Mouse (Mus musculus) midbrain, embryonic 11.5 days (tissue): ENCODE data around the gene Gda. TPM values are rescaled to one million over a fixed set of nuclear protein-coding genes. Genes with fewer than 3 reads are reported as not detected.

Experiments
- ATAC-seq: fragments of 200-750 bp; cut with Nextera tagmentation; 2 replicates; pipeline ENCODE4 v1.8.0; 2017; ENCODE audit warnings: moderate TSS enrichment, moderate library complexity; ENCODE audit not compliant: low FRiP score
- DNase-seq: peaks from one replicate; pipeline ENCODE4 v3.0.0; 2015; ENCODE audit warnings: low spot score; ENCODE audit errors: missing footprints
- H3K27ac ChIP-seq: fragments of 300-500 bp; sonication (generic); 2 replicates; pipeline ENCODE4 v1.5.1; 2014; ENCODE audit warnings: low read depth, low read length
- H3K27me3 ChIP-seq: fragments of 300-500 bp; sonication (generic); 2 replicates; pipeline ENCODE4 v1.6.1; 2014; ENCODE audit warnings: mild to moderate bottlenecking, low read length, moderate library complexity, mixed read lengths; ENCODE audit not compliant: control insufficient read depth, insufficient read depth
- H3K36me3 ChIP-seq: fragments of 300-500 bp; sonication (generic); 2 replicates; pipeline ENCODE4 v1.6.1; 2014; ENCODE audit warnings: mild to moderate bottlenecking, low read length, moderate library complexity, mixed read lengths; ENCODE audit not compliant: control insufficient read depth, insufficient read depth
- H3K4me1 ChIP-seq: fragments of 300-500 bp; sonication (generic); 2 replicates; pipeline ENCODE4 v1.6.1; 2014; ENCODE audit warnings: low read length; ENCODE audit not compliant: control insufficient read depth, insufficient read depth
- H3K4me2 ChIP-seq: fragments of 300-500 bp; sonication (generic); 2 replicates; pipeline ENCODE4 v1.6.1; 2014; ENCODE audit warnings: mild to moderate bottlenecking, moderate library complexity
- H3K4me3 ChIP-seq: fragments of 300-500 bp; sonication (generic); 2 replicates; pipeline ENCODE4 v1.5.1; 2014; ENCODE audit warnings: low read depth, low read length
- H3K9ac ChIP-seq: fragments of 300-500 bp; sonication (generic); 2 replicates; pipeline ENCODE4 v1.6.1; 2014; ENCODE audit warnings: low read length
- H3K9me3 ChIP-seq: fragments of 300-500 bp; sonication (generic); 2 replicates; pipeline ENCODE4 v1.6.1; 2016; ENCODE audit warnings: low read length; ENCODE audit not compliant: control insufficient read depth
- WGBS: fragments of 180-500 bp; shearing (Covaris S2); extraction: QIAGEN DNeasy Blood & Tissue Kit; methylation state at CpG from one replicate; pipeline ENCODE4 v1.1.7; 2014; 5-methylcytosine and 5-hydroxymethylcytosine counted together
- polyA plus RNA-seq: library from polyadenylated mRNA; unstranded; fragments of >200 nt; fragmentation: Nextera tagmentation; extraction: Ambion mirVana; gene quantifications from 2 replicates; pipeline ENCODE4 v1.2.1, GENCODE M21; 2014

The Gda gene
- polyA plus RNA-seq, 1 experiment from 2014 or later = 0.05 TPM

DNA sequence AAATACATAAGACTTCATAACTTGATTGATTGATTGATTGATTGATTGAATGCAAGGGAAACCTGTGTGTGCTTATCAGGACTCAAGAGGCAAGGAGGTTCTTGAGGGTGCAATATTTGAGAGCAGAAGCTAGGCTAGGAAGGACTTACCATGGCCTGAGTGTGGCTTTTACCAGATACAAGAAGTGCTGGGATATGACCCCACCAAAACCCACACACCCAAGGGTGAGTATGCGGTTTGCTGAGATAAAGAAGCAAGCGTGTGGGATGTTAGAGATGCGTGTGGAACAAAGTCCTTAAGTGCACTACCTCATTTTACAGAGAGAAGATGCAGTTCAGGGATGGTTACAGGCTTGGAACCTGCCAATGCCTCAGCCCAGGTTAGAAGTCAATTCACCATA, 41.0 kb downstream of the Gda start:
- no peaks in the 10 kb centered on the region for H3K9me3 ChIP-seq
- no peaks in the 10 kb centered on the region for H3K36me3 ChIP-seq
- no peak overlapping the region for H3K4me2 ChIP-seq
- H3K4me3 ChIP-seq = no peak overlapping the region
- no peak for ATAC-seq
- 96% methylated on average over 3 of the region's 3 CpGs for WGBS
- H3K27ac ChIP-seq = no peak overlapping the region
- H3K9ac ChIP-seq = no peak overlapping the region
- H3K27me3 ChIP-seq = no peaks in the 10 kb centered on the region
- no peak for DNase-seq
- H3K4me1 ChIP-seq = no peaks in the 10 kb centered on the region

DNA sequence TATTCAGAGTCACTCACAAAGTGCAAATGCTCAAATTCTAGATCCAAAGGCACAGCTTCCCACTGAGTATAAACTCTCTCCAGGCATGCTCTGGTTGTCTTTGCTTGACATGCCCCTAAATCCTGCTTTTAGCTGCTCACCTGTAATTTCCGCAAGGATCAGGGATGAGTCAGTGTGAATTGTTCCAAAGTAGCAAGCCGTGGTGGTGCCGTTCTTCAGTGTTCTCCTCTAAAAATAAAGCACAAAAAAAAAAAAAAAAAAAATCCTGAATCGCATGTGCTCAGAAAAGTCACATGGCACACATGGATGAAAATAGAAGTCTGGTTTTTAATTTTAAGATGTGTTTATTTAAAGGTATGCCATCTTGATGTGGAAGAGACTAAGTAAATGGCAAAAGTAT, 47.9 kb downstream of the Gda start:
- 97% methylated on average over 4 of the region's 4 CpGs for WGBS
- Histone ChIP-seq H3K27me3 (no peaks in the 10 kb centered on the region), H3K36me3 (no peaks in the 10 kb centered on the region), H3K27ac (no peak overlapping the region), H3K4me3 (no peak overlapping the region), H3K4me1 (no peaks in the 10 kb centered on the region), H3K9me3 (no peaks in the 10 kb centered on the region), H3K4me2 (no peak overlapping the region), H3K9ac (no peak overlapping the region)
- ATAC-seq (no peak), DNase-seq (no peak)

GRCm38 (mm10) chr19:21423731-21424130, 49.5 kb downstream of the Gda start:
- Histone ChIP-seq H3K9me3 (no peaks in the 10 kb centered on the region), H3K4me3 (no peak overlapping the region), H3K4me2 (no peak overlapping the region), H3K27me3 (no peaks in the 10 kb centered on the region), H3K36me3 (no peaks in the 10 kb centered on the region), H3K4me1 (no peaks in the 10 kb centered on the region), H3K27ac (no peak overlapping the region), H3K9ac (no peak overlapping the region)
- no peak for ATAC-seq
- WGBS = 91% methylated on average over 7 of the region's 7 CpGs
- DNase-seq = no peak

- no peaks in the 10 kb centered on the region for H3K36me3 ChIP-seq
- H3K9me3 ChIP-seq = no peaks in the 10 kb centered on the region
- DNase-seq (no peak), ATAC-seq (no peak)
- H3K4me2 ChIP-seq = no peak overlapping the region
- no peak overlapping the region for H3K9ac ChIP-seq
- H3K27me3 ChIP-seq = no peaks in the 10 kb centered on the region
- H3K4me3 ChIP-seq = no peak overlapping the region
- 91% methylated on average over 5 of the region's 5 CpGs for WGBS
- no peaks in the 10 kb centered on the region for H3K4me1 ChIP-seq
- H3K27ac ChIP-seq = no peak overlapping the region
These were observed 54.8 kb downstream of the Gda start for GRCm38 (mm10) chr19:21418418-21418817.

DNA sequence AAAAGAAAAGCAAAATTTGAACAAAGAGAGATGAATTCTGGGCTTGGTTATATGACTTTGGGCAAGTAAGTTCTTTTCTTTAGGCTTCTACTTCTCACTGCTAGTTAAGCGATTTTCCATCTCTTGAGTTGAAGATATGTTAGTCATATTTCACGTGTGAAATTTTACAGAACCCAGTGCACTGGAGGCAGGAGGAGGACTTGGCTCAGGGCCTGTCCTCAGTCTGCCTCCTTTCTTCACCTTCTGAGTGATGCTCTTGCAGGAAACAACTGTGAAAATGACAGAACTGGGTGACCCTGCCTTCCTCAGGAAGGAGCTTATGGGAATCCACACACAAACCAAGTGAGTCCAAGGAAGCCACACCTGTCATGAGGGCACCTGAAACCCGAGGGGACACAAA, 57.9 kb downstream of the Gda start:
- ATAC-seq (no peak), DNase-seq (no peak)
- 76% methylated on average over 3 of the region's 3 CpGs for WGBS
- no peak overlapping the region for H3K27ac ChIP-seq
- H3K36me3 ChIP-seq = no peaks in the 10 kb centered on the region
- H3K9me3 ChIP-seq = no peaks in the 10 kb centered on the region
- H3K27me3 ChIP-seq = no peaks in the 10 kb centered on the region
- no peak overlapping the region for H3K4me2 ChIP-seq
- H3K9ac ChIP-seq = no peak overlapping the region
- H3K4me1 ChIP-seq = no peaks in the 10 kb centered on the region
- H3K4me3 ChIP-seq = no peak overlapping the region

DNA sequence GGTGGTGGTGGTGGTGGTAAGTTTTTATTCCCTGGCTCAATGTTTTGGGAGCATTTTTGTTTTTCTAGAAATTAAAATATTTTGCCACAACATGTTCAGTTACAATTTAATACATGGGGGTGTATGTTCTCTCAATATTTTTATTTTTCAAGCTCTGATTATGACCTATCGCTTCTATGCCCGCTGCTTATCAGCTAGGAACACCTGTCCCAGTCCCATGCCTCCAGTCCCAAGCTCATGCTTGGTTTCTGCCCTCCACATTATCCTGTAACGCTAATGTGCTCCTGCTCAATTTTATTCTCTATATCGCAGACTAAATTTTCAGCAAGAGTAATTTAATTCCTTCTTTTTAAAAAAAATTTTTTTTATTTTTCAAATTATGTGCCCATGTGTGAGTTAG, 64.1 kb downstream of the Gda start:
- no peaks in the 10 kb centered on the region for H3K4me1 ChIP-seq
- no peak overlapping the region for H3K9ac ChIP-seq
- no peaks in the 10 kb centered on the region for H3K36me3 ChIP-seq
- no peaks in the 10 kb centered on the region for H3K27me3 ChIP-seq
- no peak overlapping the region for H3K4me3 ChIP-seq
- WGBS = 88% methylated on average over 4 of the region's 4 CpGs
- ATAC-seq = no peak
- H3K4me2 ChIP-seq = no peak overlapping the region
- H3K9me3 ChIP-seq = no peaks in the 10 kb centered on the region
- no peak for DNase-seq
- H3K27ac ChIP-seq = no peak overlapping the region

DNA sequence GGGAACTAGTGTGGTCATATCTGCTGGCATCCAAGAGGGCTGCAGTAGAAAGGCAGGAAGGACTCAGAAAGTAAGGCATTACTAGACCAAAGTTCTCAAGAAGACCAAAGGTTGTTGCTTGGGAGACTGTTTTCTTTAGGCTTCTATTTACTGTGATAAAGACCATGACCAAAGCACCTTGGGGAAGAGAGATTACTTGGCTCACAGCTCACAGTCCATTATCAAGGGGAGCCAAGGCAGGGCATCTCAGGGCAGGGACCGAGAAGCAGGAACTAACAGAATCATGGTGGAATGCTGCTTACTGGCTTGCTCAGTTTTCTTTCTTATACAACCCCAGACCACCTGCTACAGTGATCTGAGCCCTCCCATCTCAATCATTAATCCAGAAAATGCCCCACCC, 65.9 kb downstream of the Gda start:
- H3K36me3 ChIP-seq = no peaks in the 10 kb centered on the region
- DNase-seq (no peak), ATAC-seq (no peak)
- no peak overlapping the region for H3K9ac ChIP-seq
- H3K4me2 ChIP-seq = no peak overlapping the region
- no peaks in the 10 kb centered on the region for H3K4me1 ChIP-seq
- H3K27ac ChIP-seq = no peak overlapping the region
- H3K4me3 ChIP-seq = no peak overlapping the region
- H3K27me3 ChIP-seq = no peaks in the 10 kb centered on the region
- WGBS = 72% methylated on average over 1 of the region's 1 CpGs
- H3K9me3 ChIP-seq = no peaks in the 10 kb centered on the region

DNA sequence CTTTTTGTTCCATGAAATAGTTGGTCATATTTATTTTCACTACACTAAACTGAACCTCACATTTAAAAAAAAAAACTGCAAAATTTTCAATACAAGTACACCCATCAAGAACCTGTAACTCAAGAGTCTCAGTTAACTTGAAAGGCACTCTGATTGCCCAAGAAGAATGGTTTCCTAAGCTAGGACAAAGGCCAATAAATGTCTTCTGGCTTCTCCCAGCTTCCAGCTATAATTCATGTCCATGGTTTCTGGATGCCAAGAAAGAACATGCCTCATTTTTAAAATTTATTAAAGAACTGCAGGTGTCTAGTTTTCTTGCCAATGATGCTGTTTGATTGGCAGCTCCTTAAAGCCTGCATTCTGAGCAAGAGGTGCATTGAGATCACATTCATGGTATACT, 75.3 kb downstream of the Gda start:
- DNase-seq (no peak), ATAC-seq (no peak)
- Histone ChIP-seq H3K36me3 (no peaks in the 10 kb centered on the region), H3K27ac (no peak overlapping the region), H3K4me2 (no peak overlapping the region), H3K9me3 (no peaks in the 10 kb centered on the region), H3K9ac (no peak overlapping the region), H3K27me3 (no peaks in the 10 kb centered on the region), H3K4me3 (no peak overlapping the region), H3K4me1 (no peaks in the 10 kb centered on the region)

- Histone ChIP-seq H3K9ac (no peak overlapping the region), H3K4me2 (no peak overlapping the region), H3K27ac (no peak overlapping the region), H3K9me3 (no peaks in the 10 kb centered on the region), H3K27me3 (no peaks in the 10 kb centered on the region), H3K4me3 (no peak overlapping the region), H3K36me3 (no peaks in the 10 kb centered on the region), H3K4me1 (no peaks in the 10 kb centered on the region)
- DNase-seq (no peak), ATAC-seq (no peak)
- 94% methylated on average over 7 of the region's 7 CpGs for WGBS
These were observed 76.9 kb downstream of the Gda start for GRCm38 (mm10) chr19:21396364-21396763.

- H3K36me3 ChIP-seq = no peaks in the 10 kb centered on the region
- no peak overlapping the region for H3K9ac ChIP-seq
- no peaks in the 10 kb centered on the region for H3K4me1 ChIP-seq
- H3K4me2 ChIP-seq = no peak overlapping the region
- no peaks in the 10 kb centered on the region for H3K27me3 ChIP-seq
- no peak overlapping the region for H3K27ac ChIP-seq
- no peaks in the 10 kb centered on the region for H3K9me3 ChIP-seq
- H3K4me3 ChIP-seq = no peak overlapping the region
- DNase-seq (no peak), ATAC-seq (no peak)
- 86% methylated on average over 7 of the region's 7 CpGs for WGBS
These were observed 82.3 kb downstream of the Gda start for GRCm38 (mm10) chr19:21390904-21391303.
